ENCODE assay signal across 7 mouse cellular contexts in genomic region chr16:24394211-24394991, GRCm38 (mm10). TPM values are rescaled to one million over a fixed set of nuclear protein-coding genes. Genes with fewer than 3 reads are reported as not detected.
DNase-seq lines count a peak whose midpoint lies in the region; ATAC-seq and TF ChIP-seq lines count a peak whose summit lies in the region.

No protein-coding gene starts in this region.

- peak overlapping the region; percentile 89 for H3K4me3 ChIP-seq in hindbrain, postnatal 0 days (ENCODE audit: low read length)
- peak overlapping the region; percentile 66 for H3K4me3 ChIP-seq in liver, embryonic 13.5 days (replicated peaks)

- H3K9me3 ChIP-seq in hindbrain, postnatal 0 days (ENCODE audit: low read length) = no peaks in the 10 kb centered on the region
- H3K9me3 ChIP-seq in liver, embryonic 13.5 days (replicated peaks) = no peaks in the 10 kb centered on the region

- no peak for ATAC-seq in hindbrain, postnatal 0 days
- peak; percentile 20; the same call in 1 of the 2 replicates for ATAC-seq in liver, embryonic 13.5 days (ENCODE audit: low read depth)

- H3K27ac ChIP-seq in hindbrain, postnatal 0 days = peak overlapping the region; percentile 52; the same call in 1 of the 2 replicates
- H3K27ac ChIP-seq in liver, embryonic 13.5 days = peak overlapping the region; percentile 83

- H3K4me2 ChIP-seq in hindbrain, postnatal 0 days (ENCODE audit: low read depth, low read length) = peak overlapping the region; percentile 74
- peak overlapping the region; percentile 72 for H3K4me2 ChIP-seq in liver, embryonic 13.5 days

- H3K4me1 ChIP-seq in hindbrain, postnatal 0 days (ENCODE audit: insufficient read depth, low read length) = no peaks in the 10 kb centered on the region; the same call in 1 of the 2 replicates
- H3K4me1 ChIP-seq in liver, embryonic 13.5 days (replicated peaks) = peaks cover 27% of the 10 kb centered on the region

- peak; percentile 11 for DNase-seq in ES-CJ7 (ENCODE audit: low read depth, low spot score)
- peak; percentile 61 for DNase-seq in adrenal gland, postnatal 14 days
- peak; percentile 31 for DNase-seq in gastrocnemius, adult 18-20 months (ENCODE audit: low spot score)
- DNase-seq in hindbrain, postnatal 0 days (ENCODE audit: low spot score) = peak; percentile 21
- no peak for DNase-seq in liver, embryonic 13.5 days
- DNase-seq in ovary, postnatal 10 days (ENCODE audit: low spot score) = peak; percentile 34
- DNase-seq in spleen, postnatal 36 days (ENCODE audit: low spot score in 2 of 2) = no peak

- H3K9ac ChIP-seq in hindbrain, postnatal 0 days (replicated peaks; ENCODE audit: low read length) = peak overlapping the region; percentile 88; the same call in 1 of the 2 replicates
- peak overlapping the region; percentile 72 for H3K9ac ChIP-seq in liver, embryonic 13.5 days

- TF ChIP-seq CTCF in hindbrain, postnatal 0 days (IDR thresholded peaks at IDR 0.05; ENCODE audit: low read depth) = no peak

- WGBS in hindbrain, postnatal 0 days = 14% methylated on average over 18 of the region's 18 CpGs
- 14% methylated on average over 18 of the region's 18 CpGs for WGBS in liver, embryonic 13.5 days (ENCODE audit: insufficient replicate concordance)

- H3K27me3 ChIP-seq in hindbrain, postnatal 0 days (ENCODE audit: insufficient read depth, low read length) = no peaks in the 10 kb centered on the region
- H3K27me3 ChIP-seq in liver, embryonic 13.5 days = peaks cover 37% of the 10 kb centered on the region

- H3K36me3 ChIP-seq in hindbrain, postnatal 0 days (ENCODE audit: insufficient read depth, low read length) = no peaks in the 10 kb centered on the region
- H3K36me3 ChIP-seq in liver, embryonic 13.5 days = no peaks in the 10 kb centered on the region

RNA-seq across cellular contexts. Expression of gene Lpp, which starts 1.1 kb away (rescaled TPM):
- 56.7 and 61.6 TPM in 2 replicates for total RNA-seq in adrenal gland, postnatal 14 days (2021)
- 10 to 100 TPM; 13.4 to 17.4 TPM for total RNA-seq in gastrocnemius, adult 18-20 months (2021)
- 11.4 and 13.1 TPM in 2 replicates for total RNA-seq in hindbrain, postnatal 0 days (2014; rRNA removed)
- 8.4 and 8.8 TPM in 2 replicates for polyA plus RNA-seq in hindbrain, postnatal 0 days (2015; fragmentation: Nextera tagmentation; extraction: Ambion mirVana)
- polyA plus RNA-seq in liver, embryonic 13.5 days (2015; fragmentation: Nextera tagmentation; extraction: Ambion mirVana) = 6.1 and 7.4 TPM in 2 replicates

Comparison
In these comparisons a context has a peak if more than half of its experiments do, and no peak if none do; other contexts are left out.
1. DNase-seq: peak in ES-CJ7 (single experiment), adrenal gland, postnatal 14 days (single experiment), gastrocnemius, adult 18-20 months (single experiment), hindbrain, postnatal 0 days (single experiment) and ovary, postnatal 10 days (single experiment); none in liver, embryonic 13.5 days (single experiment) and spleen, postnatal 36 days (0 of 2).